Mouse (Mus musculus) testis, postnatal 10 days (tissue): ENCODE results near the gene Snx29.
"Not testable (repeated sequence)": the region's sequence is repeated elsewhere in the genome, so short reads cannot be mapped to it uniquely, and the experiment has no call there.

Source experiments
- DNase-seq: peaks from one replicate; pipeline ENCODE4 v3.0.0; 2021; ENCODE audit warnings: low spot score

The Snx29 gene

GRCm38 (mm10) chr16:11538191-11538590, 215.5 kb downstream of the Snx29 start:
- no peak for DNase-seq

- no peak for DNase-seq
These were observed 218.3 kb downstream of the Snx29 start for GRCm38 (mm10) chr16:11540961-11541360.

- no peak for DNase-seq
These were observed 219.1 kb downstream of the Snx29 start for GRCm38 (mm10) chr16:11541769-11542168.

- no peak for DNase-seq
These were observed 227.5 kb downstream of the Snx29 start for GRCm38 (mm10) chr16:11550043-11550725.

- no peak for DNase-seq
These were observed 239.0 kb downstream of the Snx29 start for GRCm38 (mm10) chr16:11561714-11562113.

- no peak for DNase-seq
These were observed 241.1 kb downstream of the Snx29 start for GRCm38 (mm10) chr16:11563846-11564245.

GRCm38 (mm10) chr16:11565126-11565525, 242.4 kb downstream of the Snx29 start:
- no peak for DNase-seq

GRCm38 (mm10) chr16:11567594-11567993, 244.9 kb downstream of the Snx29 start:
- DNase-seq: no peak

GRCm38 (mm10) chr16:11568095-11568494, 245.4 kb downstream of the Snx29 start:
- no peak for DNase-seq

- DNase-seq: no peak
These were observed 245.9 kb downstream of the Snx29 start for GRCm38 (mm10) chr16:11568601-11569000.

- DNase-seq: no peak
These were observed 246.4 kb downstream of the Snx29 start for GRCm38 (mm10) chr16:11569127-11569526.

GRCm38 (mm10) chr16:11570072-11570471, 247.4 kb downstream of the Snx29 start:
- no peak for DNase-seq

- DNase-seq: no peak
These were observed 251.8 kb downstream of the Snx29 start for GRCm38 (mm10) chr16:11574517-11574916.

GRCm38 (mm10) chr16:11575733-11576132, 253.0 kb downstream of the Snx29 start:
- not testable (repeated sequence) for DNase-seq

- no peak for DNase-seq
These were observed 255.0 kb downstream of the Snx29 start for GRCm38 (mm10) chr16:11577541-11578255.

- peak; percentile 53 for DNase-seq
These were observed 257.0 kb downstream of the Snx29 start for GRCm38 (mm10) chr16:11579676-11580098.

GRCm38 (mm10) chr16:11583941-11584639, 261.4 kb downstream of the Snx29 start:
- no peak for DNase-seq

- DNase-seq: no peak
These were observed 266.0 kb downstream of the Snx29 start for GRCm38 (mm10) chr16:11588689-11589088.

GRCm38 (mm10) chr16:11589336-11589735, 266.6 kb downstream of the Snx29 start:
- DNase-seq: no peak

- no peak for DNase-seq
These were observed 267.3 kb downstream of the Snx29 start for GRCm38 (mm10) chr16:11589782-11590695.

GRCm38 (mm10) chr16:11596599-11596998, 273.9 kb downstream of the Snx29 start:
- DNase-seq: no peak

GRCm38 (mm10) chr16:11597769-11598168, 275.1 kb downstream of the Snx29 start:
- DNase-seq: no peak
